26 mouse cellular contexts compared by ENCODE assay signal in genomic region chr2:80967260-80967659, GRCm38 (mm10).
DNase-seq lines count a peak whose midpoint lies in the region; ATAC-seq and TF ChIP-seq lines count a peak whose summit lies in the region.
"Had no signal": no experiment of that assay in that cellular context is flagged by ENCODE, and none has a peak within 500 bp of the region (broad histone marks: within the 10 kb centered on the region; RNA-seq: fewer than 3 reads in every experiment).

No protein-coding gene starts in this region.

- H3K27ac ChIP-seq in forebrain, embryonic 16.5 days (ENCODE audit: low read length) = no peak overlapping the region
- H3K27ac ChIP-seq in forebrain, embryonic 10.5 days = no peak overlapping the region
- H3K27ac ChIP-seq in midbrain, embryonic 12.5 days (replicated peaks) = no peak overlapping the region
- no peak overlapping the region for H3K27ac ChIP-seq in midbrain, embryonic 11.5 days (ENCODE audit: low read depth, low read length)
- no peak overlapping the region for H3K27ac ChIP-seq in hindbrain, postnatal 0 days
- H3K27ac ChIP-seq: intestine, embryonic 15.5 days; limb, embryonic 10.5 days; limb, embryonic 15.5 days; liver, embryonic 14.5 days; neural tube, embryonic 13.5 days; stomach, embryonic 15.5 days had no signal

- TF ChIP-seq CTCF in hindbrain, postnatal 0 days (IDR thresholded peaks at IDR 0.05; ENCODE audit: low read depth) = no peak

- no peak overlapping the region for H3K4me3 ChIP-seq in forebrain, embryonic 16.5 days (replicated peaks; ENCODE audit: low read length)
- H3K4me3 ChIP-seq in forebrain, embryonic 10.5 days = no peak overlapping the region
- H3K4me3 ChIP-seq in midbrain, embryonic 12.5 days = no peak overlapping the region
- H3K4me3 ChIP-seq in midbrain, embryonic 11.5 days (ENCODE audit: low read depth, low read length) = no peak overlapping the region
- H3K4me3 ChIP-seq in hindbrain, postnatal 0 days (ENCODE audit: low read length) = no peak overlapping the region
- H3K4me3 ChIP-seq: heart, embryonic 13.5 days; intestine, embryonic 15.5 days; limb, embryonic 10.5 days; limb, embryonic 15.5 days; neural tube, embryonic 13.5 days; stomach, embryonic 15.5 days had no signal

- no peak overlapping the region for H3K9ac ChIP-seq in forebrain, embryonic 16.5 days (replicated peaks; ENCODE audit: low read depth, low read length)
- H3K9ac ChIP-seq in midbrain, embryonic 12.5 days (replicated peaks) = no peak overlapping the region
- no peak overlapping the region for H3K9ac ChIP-seq in midbrain, embryonic 11.5 days (ENCODE audit: low read length)
- H3K9ac ChIP-seq in hindbrain, postnatal 0 days (replicated peaks; ENCODE audit: low read length) = no peak overlapping the region
- H3K9ac ChIP-seq: heart, embryonic 13.5 days; intestine, embryonic 15.5 days; limb, embryonic 15.5 days; liver, embryonic 14.5 days; neural tube, embryonic 13.5 days; stomach, embryonic 15.5 days had no signal

- no peaks in the 10 kb centered on the region for H3K9me3 ChIP-seq in forebrain, embryonic 16.5 days (ENCODE audit: control insufficient read depth, low read length)
- H3K9me3 ChIP-seq in forebrain, embryonic 10.5 days = no peaks in the 10 kb centered on the region
- H3K9me3 ChIP-seq in midbrain, embryonic 12.5 days = no peaks in the 10 kb centered on the region
- no peaks in the 10 kb centered on the region for H3K9me3 ChIP-seq in midbrain, embryonic 11.5 days (ENCODE audit: control insufficient read depth, low read length)
- no peaks in the 10 kb centered on the region for H3K9me3 ChIP-seq in hindbrain, postnatal 0 days (ENCODE audit: low read length)
- H3K9me3 ChIP-seq: heart, embryonic 13.5 days; intestine, embryonic 15.5 days; limb, embryonic 10.5 days; limb, embryonic 15.5 days; neural tube, embryonic 13.5 days; stomach, embryonic 15.5 days had no signal

- 74% methylated on average over 11 of the region's 11 CpGs for WGBS in forebrain, embryonic 16.5 days
- WGBS in forebrain, embryonic 10.5 days = 91% methylated on average over 11 of the region's 11 CpGs
- WGBS in midbrain, embryonic 12.5 days = 78% methylated on average over 11 of the region's 11 CpGs
- 86% methylated on average over 11 of the region's 11 CpGs for WGBS in midbrain, embryonic 11.5 days
- 73% methylated on average over 11 of the region's 11 CpGs for WGBS in hindbrain, postnatal 0 days

- peak; percentile 72; the same call in 1 of the 2 replicates for ATAC-seq in forebrain, embryonic 16.5 days
- ATAC-seq in midbrain, embryonic 12.5 days (ENCODE audit: low FRiP score, low read depth) = peak; percentile 54; the same call in 1 of the 2 replicates
- ATAC-seq in midbrain, embryonic 11.5 days (ENCODE audit: low FRiP score) = no peak
- 0 out of 2 replicates have a peak, but pooled peaks have one; percentile 29 for ATAC-seq in hindbrain, postnatal 0 days
- ATAC-seq: CD4-positive, CD25-positive, alpha-beta regulatory T cell, adult 4 months; intestine, embryonic 15.5 days had no signal

- no peak overlapping the region for H3K4me2 ChIP-seq in forebrain, embryonic 16.5 days (ENCODE audit: low read length)
- no peak overlapping the region for H3K4me2 ChIP-seq in midbrain, embryonic 12.5 days (replicated peaks)
- H3K4me2 ChIP-seq in midbrain, embryonic 11.5 days = no peak overlapping the region
- H3K4me2 ChIP-seq in hindbrain, postnatal 0 days (ENCODE audit: low read depth, low read length) = no peak overlapping the region
- H3K4me2 ChIP-seq: heart, embryonic 13.5 days; intestine, embryonic 15.5 days; limb, embryonic 15.5 days; neural tube, embryonic 13.5 days; stomach, embryonic 15.5 days had no signal

- no peaks in the 10 kb centered on the region for H3K27me3 ChIP-seq in forebrain, embryonic 16.5 days (replicated peaks; ENCODE audit: control insufficient read depth, insufficient read depth, low read length)
- H3K27me3 ChIP-seq in forebrain, embryonic 10.5 days (ENCODE audit: poor library complexity, severe bottlenecking) = no peaks in the 10 kb centered on the region
- H3K27me3 ChIP-seq in midbrain, embryonic 12.5 days = no peaks in the 10 kb centered on the region
- H3K27me3 ChIP-seq in midbrain, embryonic 11.5 days (ENCODE audit: control insufficient read depth, insufficient read depth, low read length) = no peaks in the 10 kb centered on the region
- no peaks in the 10 kb centered on the region for H3K27me3 ChIP-seq in hindbrain, postnatal 0 days (ENCODE audit: insufficient read depth, low read length)
- H3K27me3 ChIP-seq: heart, embryonic 13.5 days; intestine, embryonic 15.5 days; limb, embryonic 15.5 days; neural tube, embryonic 13.5 days; stomach, embryonic 15.5 days had no signal

- H3K36me3 ChIP-seq in forebrain, embryonic 16.5 days (ENCODE audit: control insufficient read depth, insufficient read depth) = no peaks in the 10 kb centered on the region
- H3K36me3 ChIP-seq in forebrain, embryonic 10.5 days (replicated peaks) = no peaks in the 10 kb centered on the region
- no peaks in the 10 kb centered on the region for H3K36me3 ChIP-seq in midbrain, embryonic 12.5 days
- H3K36me3 ChIP-seq in midbrain, embryonic 11.5 days (ENCODE audit: control insufficient read depth, insufficient read depth, low read length) = no peaks in the 10 kb centered on the region
- H3K36me3 ChIP-seq in hindbrain, postnatal 0 days (ENCODE audit: insufficient read depth, low read length) = no peaks in the 10 kb centered on the region
- H3K36me3 ChIP-seq: heart, embryonic 13.5 days; intestine, embryonic 15.5 days; limb, embryonic 10.5 days; limb, embryonic 15.5 days; neural tube, embryonic 13.5 days; stomach, embryonic 15.5 days had no signal

- 0 out of 2 replicates have a peak, but pooled peaks cover 2% of the 10 kb centered on the region for H3K4me1 ChIP-seq in forebrain, embryonic 16.5 days (replicated peaks; ENCODE audit: control insufficient read depth, insufficient read depth, low read length)
- H3K4me1 ChIP-seq in forebrain, embryonic 10.5 days = no peaks in the 10 kb centered on the region
- no peaks in the 10 kb centered on the region for H3K4me1 ChIP-seq in midbrain, embryonic 12.5 days
- no peaks in the 10 kb centered on the region for H3K4me1 ChIP-seq in midbrain, embryonic 11.5 days (ENCODE audit: control insufficient read depth, insufficient read depth, low read length)
- no peaks in the 10 kb centered on the region for H3K4me1 ChIP-seq in hindbrain, postnatal 0 days (ENCODE audit: insufficient read depth, low read length)
- H3K4me1 ChIP-seq: intestine, embryonic 15.5 days; limb, embryonic 10.5 days; limb, embryonic 15.5 days; neural tube, embryonic 13.5 days; stomach, embryonic 15.5 days had no signal

- no peak for DNase-seq in forebrain, embryonic 10.5 days (ENCODE audit: extremely low spot score, low spot score)
- DNase-seq in midbrain, embryonic 11.5 days (ENCODE audit: low spot score, missing footprints) = no peak
- DNase-seq in hindbrain, postnatal 0 days (ENCODE audit: low spot score) = peak; percentile 7
- peak; percentile 30 for DNase-seq in retina, embryonic 14.5 days (ENCODE audit: low spot score)
- DNase-seq in adipocyte (ENCODE audit: low spot score) = no peak
- DNase-seq in lung, postnatal 10 days = no peak
- DNase-seq: adrenal gland, postnatal 25 days; cerebellum, adult 2 months; cerebellum, postnatal 14 days; gastrocnemius, postnatal 10 days; heart, postnatal 10 days; kidney, adult 8-10 months; kidney, postnatal 10 days; lung, adult 2 months; lung, postnatal 14 days; right cerebral cortex, postnatal 14 days had no signal

Comparison
In these comparisons a context has a peak if more than half of its experiments do, and no peak if none do; other contexts are left out.
1. DNase-seq: peak in hindbrain, postnatal 0 days (single experiment) and retina, embryonic 14.5 days (single experiment); none in forebrain, embryonic 10.5 days (single experiment), midbrain, embryonic 11.5 days (single experiment), adipocyte (single experiment) and lung, postnatal 10 days (single experiment).